Mouse (Mus musculus) ZHBTc4 (cell line): ENCODE data around the gene Ercc4.

Experiments used
- DNase-seq: peaks from one replicate; pipeline ENCODE4 v3.0.0-alpha.2; 2011; ENCODE audit warnings: low read depth, low spot score

The Ercc4 gene

DNA sequence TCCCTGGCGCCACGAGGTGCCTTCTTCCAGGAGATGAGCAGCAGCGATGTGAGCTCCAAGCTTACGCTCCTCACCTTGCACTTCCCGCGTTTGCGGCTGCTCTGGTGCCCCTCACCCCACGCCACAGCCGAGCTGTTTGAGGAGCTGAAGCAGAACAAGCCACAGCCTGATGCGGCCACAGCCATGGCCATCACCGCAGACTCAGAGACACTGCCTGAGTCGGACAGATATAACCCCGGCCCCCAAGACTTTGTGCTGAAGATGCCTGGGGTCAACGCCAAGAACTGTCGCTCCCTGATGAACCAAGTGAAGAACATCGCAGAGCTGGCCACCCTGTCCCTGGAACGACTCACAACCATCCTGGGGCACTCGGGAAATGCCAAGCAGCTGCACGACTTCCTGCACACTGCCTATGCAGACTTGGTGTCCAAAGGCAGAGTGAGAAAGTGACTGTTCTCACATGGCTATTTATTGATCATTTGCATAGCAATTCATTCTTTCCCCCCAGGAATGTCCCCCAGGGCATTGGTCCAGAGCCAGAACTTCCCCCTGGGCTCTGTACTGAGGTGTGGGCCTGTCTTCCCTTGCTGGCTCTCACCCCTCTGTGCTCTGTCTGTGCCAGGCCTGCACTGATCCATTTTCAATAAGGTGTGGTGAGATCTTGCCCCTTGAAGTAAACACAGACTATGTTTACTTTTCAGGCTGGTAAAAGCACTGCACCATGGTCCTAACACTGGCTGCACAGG, 38.5 kb downstream of the Ercc4 start:
- DNase-seq, result peak; percentile 73

DNA sequence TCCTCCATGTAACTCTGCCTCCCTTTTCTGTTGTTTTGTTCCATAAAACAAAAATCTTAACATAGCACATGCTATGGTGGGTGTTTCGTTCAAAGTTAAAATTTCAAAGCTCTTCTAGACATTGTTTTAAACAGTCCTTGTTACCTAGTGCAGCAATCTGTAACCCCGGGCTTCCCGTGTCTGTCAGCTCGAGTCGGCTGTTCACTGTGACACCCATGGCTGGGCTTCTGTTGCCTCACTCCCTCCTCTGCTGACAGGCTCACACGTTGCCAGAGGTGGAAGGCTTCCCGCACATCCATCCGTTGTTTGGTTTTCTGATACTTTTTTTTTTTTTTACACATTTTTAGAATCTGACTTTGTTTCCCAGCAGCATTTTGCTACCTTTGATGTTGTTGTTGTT, 40.5 kb downstream of the Ercc4 start:
- DNase-seq, result no peak

DNA sequence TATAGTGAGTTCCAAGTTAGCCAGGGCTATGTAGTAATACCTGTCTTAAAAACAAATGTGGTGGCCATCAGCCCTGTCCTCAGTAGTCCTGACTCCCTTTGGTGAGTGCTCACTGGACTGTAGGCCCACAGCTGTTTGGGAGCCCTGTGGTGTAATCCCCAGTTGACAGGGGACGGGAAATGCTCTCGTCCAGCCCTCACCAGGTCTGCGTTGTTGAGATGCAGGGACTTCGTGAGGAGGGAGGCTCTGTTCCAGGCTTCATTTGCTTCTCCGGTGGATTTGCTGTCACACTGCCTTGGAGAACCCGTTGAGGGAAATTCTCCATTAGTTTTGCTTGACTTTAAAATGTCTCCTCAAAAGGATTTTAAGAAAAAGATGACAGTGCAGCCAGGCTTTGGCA, 41.3 kb downstream of the Ercc4 start:
- no peak for DNase-seq

DNA sequence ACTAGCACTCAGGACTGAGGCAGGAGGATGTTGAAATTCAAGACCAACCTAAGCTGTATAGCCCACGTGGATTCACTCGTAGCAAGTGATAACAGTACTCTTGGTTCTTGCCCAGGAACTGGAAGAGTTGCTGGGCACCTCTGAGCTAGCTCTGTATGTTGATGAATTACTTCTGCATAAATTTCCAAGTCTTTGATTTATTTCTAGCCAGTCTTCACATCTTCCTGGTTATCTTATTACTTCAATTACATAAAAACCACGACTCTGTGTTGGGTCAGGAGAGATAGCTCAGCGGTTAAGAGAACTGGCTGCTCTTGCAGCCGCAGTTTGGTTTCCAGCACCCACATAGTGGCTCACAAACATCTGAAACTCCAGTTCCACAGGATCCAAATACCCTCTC, 43.0 kb downstream of the Ercc4 start:
- no peak for DNase-seq

DNA sequence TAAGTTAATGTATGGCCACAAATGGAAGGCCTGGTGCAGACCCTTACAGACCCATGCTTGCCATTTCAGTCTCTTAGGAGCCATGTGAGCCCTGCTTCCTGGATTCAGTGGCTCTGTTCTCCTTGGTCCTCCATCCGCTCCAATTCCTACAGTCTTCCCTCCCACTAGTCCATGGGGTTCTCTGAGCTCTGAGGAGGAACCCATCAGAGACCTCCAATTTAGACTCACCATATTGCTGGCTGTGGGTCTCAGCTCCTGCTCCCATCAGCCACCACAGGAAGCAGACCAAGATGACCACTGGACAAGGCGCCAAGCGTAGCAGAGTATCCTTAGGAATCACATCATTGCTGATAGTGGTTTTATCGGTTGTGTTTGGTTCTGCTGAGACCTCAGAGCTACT, 43.7 kb downstream of the Ercc4 start:
- DNase-seq, result no peak

DNA sequence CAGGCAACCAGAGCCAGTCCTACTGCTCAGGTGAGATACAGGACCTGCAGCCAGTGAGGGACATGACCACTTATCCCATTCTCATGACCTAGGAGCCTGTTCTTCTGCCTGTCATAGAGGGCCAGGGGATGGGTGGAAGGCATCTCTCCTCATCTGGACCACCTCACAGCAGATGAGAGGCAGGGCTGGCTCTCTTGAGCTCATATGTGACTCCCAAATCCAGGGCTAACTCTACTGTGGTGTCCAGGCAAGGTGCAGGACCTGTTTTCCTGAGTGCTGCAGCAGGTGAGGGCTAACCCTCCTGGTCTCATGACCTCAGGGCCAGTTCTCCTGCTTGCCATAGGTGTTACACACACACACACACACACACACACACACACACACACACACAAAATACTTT, 44.9 kb downstream of the Ercc4 start:
- no peak for DNase-seq

DNA sequence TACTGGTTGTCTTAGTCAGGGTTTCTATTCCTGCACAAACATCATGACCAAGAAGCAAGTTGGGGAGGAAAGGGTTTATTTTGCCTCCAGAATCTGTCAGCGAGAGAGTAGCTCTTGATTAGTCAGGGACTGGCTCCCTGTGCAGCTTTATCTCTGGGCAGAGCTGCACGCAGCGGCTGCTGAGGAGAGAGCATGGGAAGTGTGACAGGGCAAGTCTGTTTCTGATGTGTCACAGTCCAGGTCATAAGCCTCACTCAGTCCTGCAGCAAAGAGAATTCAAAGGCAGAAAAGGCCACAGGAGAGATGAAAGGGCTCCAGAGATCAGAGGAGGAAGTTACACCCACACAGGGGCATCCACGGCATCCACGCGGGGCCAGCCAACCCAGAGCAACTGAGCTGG, 47.8 kb downstream of the Ercc4 start:
- no peak for DNase-seq

DNA sequence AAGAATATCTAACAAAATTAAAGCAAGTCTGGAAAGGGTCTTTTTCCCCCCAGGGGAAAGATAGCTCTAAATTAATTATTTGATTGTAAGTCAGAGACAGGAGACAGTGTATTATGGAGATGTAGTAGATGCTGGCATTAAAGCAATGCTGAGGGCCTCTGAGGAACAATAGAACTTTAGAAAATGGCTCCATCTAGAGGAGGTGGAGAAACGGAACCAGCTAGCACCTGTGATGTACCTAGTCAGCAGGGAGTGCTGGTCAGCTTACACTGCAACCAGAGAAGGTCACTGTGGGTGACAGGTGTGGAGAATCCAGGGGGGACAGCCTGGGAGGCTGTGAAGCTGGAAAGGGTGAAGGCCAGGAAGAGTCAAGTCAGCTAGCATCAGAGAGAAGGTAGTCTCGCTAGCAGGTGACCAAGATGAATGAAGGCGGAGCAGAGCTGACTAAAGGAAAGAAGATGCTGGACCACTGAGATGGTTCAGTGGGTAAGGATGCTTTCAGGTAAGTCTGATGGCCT, 48.7 kb downstream of the Ercc4 start:
- DNase-seq, result no peak

DNA sequence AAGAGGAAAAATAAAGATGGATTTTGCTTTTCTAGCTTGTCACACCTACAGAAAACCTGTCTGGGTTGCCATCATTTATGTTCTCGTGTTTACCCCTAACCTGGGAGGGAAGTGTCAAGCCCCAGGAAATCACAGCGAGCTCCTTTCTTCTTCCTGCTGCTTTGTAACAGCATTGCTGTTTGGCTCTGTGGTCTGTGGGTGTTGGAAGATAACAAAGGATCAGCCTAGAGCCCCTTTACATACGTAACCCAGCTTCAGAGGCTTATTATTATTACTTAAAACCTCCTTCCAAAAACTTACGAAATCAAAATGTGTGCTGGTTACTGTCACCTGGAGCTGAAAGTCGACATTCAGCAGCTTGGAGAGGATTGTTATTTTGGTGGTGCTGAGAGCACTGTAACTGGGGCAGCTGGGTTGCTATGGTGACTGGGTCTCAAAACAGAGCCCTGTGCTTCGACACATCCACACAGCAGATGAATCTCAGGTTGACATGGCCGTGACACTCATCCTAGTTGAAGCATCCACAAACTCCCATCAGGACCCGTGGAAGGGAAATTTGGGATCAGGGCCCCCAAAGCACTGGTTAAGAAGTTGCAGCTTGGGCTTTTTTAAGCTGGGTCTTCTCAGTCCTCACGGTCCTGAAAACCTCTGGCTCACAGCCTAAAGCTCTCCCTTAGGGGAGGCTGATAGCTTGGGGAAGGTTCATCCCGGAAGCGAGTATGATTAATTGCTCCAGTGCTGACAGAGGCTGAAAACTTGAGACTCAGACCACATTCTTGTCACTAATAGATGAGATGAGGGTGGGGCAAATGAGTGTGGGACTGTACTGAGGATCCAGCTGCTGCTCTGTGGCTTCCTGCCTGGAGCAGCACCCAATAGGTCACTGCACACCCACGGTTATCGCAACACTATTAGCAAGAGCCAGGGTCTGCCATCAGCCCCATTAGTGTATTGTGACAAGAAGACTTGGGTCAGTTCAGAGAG, 49.7 kb downstream of the Ercc4 start:
- DNase-seq, result no peak

DNA sequence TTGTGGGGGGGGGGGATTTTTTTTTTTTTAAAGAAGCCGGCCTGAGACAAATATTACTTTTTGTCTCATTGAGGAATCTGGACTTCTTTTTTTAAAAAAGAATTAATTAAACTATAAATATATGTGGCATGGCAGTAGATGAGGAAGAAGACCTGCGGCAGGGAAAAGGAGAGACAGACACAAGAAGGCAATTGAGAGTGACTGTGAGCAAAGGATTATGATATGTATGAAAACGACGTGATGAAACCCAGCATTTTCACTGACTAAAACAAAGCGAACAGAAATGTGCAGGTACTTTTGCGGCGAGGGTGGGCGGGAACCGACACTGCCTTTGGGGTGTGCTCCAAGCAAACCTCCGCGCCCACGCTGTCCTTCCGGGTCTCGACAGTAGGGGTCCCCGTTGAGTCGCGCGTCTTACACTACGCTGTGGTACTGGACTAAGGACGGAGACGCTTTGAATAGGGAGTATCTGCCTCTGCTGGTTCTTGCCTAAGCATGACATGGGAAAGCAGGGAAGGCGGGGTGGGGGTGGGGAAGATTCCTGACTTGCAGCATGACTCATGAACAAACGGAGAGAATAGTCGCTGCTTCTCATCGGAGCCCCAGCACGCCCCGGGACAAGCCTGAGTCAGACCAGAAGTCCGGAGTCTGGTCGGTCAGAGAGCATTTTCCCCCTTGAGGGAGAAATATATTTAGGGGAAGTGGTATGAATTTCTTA, 50.6 kb downstream of the Ercc4 start:
- DNase-seq, result peak; percentile 98

DNA sequence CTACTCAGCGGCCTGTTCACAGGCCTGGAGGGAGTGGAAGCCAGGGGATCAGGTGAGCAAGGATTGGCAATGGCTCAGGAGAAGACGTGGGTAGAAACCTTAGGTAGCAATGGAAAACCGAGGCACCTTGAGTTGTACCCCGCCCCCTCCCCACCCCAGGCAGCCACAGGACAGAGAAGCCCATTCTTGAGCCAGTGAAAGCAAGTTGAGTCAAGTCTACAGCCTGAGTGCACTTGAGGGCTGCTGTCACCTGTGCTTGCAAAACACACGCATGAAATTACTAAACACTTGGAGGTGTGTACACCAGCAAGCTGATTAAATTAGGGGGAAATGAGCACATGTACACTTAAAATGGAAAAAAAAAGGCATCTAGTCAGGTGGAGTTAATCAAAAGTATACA, 52.0 kb downstream of the Ercc4 start:
- DNase-seq, result no peak

DNA sequence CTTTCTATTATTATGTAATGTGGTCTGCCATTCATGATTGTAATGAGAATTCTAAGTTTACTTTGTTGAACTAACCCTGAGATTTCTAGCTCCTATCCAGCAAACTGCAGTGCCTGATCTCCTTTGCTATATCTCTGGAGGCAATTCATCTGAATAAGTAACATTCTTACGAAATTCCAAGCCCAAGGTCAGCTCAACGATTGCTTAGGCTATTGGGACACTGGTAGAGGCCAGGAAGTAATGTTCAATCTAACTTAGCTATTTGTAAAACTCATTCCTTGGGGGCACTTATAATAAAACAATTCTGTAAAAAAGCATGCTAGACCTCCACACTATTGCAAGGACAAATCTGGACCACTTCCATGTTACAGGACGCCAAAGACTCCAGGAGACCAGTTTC, 58.2 kb downstream of the Ercc4 start:
- no peak for DNase-seq

DNA sequence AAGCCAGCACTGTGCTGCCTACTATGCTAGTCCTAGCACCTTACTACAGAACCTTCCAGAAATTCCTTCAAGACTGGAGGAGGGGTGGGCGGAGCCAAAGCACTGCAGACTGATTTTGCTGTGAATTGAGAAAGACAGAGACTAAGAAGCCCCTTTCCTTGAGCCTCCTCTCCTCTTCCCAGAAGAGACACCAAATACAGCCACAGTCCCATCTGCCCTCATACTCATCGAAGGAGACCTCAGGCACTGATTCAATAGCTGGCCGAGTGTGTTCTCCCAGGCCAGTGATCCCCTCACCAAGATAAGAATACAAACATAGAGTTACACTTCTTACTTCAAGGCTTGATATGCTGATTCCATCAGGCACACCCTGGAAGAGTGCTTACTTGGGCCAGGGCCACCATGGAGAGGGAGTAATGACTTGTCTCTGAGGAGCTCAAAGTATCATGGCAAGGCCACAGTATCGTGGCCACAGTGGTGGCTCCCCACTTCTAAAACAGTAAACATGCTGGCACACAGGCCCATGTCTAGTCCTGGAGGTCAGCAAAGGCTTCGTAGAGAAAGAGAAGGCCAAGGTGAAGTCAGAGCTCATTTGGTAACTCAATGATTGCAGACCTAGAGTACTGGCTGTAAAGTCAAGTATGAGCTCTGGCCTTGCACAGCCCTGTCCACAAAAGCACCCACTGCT, 63.7 kb downstream of the Ercc4 start:
- no peak for DNase-seq

DNA sequence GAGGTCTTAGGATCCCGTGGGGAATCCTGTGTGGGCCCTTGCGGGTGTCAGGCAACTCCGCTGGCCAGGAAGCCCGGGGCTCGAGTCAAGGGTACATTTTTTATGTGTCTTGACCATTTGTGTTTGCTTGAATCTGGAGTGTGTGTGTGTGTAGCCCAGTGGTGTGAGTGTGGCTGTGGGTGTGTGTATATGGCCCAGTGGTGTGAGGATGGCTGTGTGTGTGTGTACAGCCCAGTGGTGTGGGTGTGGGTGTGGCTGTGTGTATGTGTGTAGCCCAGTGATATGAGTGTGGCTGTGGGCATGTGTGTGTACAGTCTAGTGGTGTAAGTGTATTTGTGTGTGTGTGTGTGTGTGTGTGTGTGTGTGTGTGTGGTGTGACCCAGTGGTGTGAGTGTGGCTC, 73.0 kb downstream of the Ercc4 start:
- DNase-seq, result no peak

DNA sequence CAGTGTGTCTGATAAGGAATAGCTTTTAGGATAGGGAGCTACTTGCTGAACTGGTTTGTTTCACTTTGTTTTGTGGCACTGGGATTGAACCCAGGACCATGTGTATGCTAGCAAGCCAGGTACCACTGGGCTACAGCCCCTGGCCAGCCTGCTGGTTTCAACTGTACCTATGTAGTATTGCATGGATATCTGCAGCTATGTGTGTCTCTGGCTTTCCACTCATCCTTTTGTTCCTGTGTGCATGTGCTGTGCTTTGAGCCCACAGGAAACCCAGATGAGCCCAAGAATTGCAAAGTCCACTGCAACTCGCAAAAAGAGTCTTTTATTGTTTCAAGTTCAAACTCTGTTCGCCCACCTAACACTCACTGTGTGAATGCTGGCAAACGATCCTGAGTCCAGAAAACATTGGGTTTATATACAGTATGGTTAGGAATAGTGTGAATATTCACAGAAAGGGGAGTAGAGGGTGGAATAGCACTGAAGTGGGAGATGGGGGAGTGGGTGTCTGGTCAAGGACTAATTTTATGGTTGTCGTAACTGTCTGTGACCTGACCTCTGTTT, 73.8 kb downstream of the Ercc4 start:
- no peak for DNase-seq

DNA sequence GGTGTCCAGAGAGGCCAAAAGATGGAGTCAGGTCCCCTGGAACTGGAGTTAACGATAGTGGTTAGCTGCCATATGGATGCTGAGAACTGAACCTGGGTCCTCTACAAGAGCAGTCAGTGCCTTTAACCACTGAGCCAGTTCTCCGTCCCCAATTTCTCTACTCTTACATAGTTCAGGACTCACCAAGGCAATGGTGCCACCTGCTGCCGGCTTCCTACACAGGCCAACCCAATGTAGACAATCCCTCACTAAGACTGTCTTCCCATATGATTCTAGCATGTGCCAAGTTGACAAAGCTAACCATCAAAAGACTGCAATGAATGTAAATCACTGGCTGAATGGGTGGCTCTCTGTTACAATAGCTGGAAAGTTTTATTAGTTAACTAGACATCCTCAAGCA, 74.9 kb downstream of the Ercc4 start:
- DNase-seq, result no peak

DNA sequence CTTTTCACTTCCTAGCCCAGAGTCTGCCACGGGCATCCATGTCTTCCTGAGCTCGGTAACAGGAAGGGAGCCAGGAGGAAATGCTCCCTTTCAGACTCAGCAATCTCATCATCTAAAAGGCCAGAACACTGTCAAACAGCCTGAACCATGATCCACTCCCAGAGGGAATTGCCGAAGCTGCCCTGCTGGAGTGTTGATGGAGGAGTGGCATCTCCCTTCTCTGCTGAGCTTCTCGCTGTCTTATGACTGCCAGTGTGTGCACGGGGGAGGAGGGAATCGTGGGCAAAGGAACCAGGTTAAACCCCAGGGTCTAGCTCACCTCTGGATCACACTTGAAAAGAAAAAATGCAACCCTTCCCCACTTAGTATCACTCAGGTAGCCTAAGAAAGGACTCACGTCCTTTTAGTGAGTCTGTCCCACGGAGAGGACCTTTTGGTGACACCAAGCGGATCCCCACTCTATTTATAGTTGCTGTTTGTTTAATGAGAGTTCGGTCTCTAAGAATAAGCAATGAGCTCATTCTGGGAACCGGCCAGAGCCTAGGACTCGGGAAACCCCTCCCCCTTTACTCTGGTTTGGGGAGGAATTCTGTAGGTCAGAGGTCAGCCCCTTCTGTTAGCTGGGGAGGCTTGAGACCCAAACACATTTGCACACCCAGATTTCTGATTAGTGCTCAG, 80.1 kb downstream of the Ercc4 start:
- no peak for DNase-seq

DNA sequence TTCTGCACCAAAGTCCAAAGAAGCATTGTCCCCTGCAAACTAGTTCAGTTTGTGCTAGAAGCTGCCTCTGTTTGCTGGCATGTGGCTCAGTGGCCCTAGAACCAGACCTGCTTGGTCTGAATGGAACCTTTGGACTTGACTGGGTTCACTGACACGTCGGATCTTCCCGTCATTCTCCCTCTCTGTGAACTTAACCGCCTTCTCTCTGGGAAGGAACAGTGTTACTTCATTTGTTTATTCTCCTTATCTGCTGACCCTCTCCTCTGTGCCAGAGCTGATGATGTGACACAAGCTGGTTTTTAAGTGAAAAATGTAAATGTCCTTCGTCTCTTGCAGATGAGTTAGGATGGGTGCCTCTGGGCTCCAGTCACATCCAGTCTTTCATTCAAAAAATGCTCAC, 81.0 kb downstream of the Ercc4 start:
- DNase-seq, result no peak

DNA sequence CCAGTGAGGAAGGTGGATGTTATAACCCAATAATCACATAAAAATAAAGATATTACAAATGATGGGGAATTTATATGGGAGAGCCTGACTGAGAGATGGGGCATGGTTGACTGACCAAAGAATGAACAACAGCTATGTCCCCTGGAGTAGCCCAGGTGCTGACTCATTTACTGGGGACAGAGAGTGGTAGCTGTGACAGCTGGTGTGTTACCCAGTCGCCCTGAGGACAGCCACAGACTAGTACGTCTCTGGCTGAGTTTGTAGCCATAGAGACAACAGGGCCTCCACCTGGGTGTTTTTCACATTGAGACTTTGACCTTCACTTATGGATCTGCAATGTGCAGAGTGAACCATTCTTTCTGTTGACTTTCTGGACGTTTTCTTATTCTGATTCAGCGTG, 81.7 kb downstream of the Ercc4 start:
- no peak for DNase-seq

DNA sequence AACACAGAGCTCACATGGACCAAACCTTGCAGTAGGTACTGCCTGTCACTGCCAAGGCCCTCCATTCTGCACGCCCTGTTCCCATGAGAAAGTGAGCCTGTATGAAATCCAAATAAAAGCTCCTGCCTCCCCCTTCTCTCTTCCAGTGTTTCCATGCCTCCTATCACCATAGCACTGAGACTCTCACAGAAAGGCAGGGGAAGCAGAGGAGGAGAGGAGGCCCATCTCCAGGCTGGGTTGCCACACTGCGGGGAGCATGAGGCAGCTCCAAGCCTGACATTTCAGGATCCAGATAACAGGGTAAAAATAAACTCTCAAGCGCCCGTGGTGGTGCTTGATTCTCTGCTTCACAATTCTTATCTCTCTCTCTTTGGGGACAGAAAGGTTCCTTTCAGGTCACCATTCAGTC, 84.2 kb downstream of the Ercc4 start:
- no peak for DNase-seq

DNA sequence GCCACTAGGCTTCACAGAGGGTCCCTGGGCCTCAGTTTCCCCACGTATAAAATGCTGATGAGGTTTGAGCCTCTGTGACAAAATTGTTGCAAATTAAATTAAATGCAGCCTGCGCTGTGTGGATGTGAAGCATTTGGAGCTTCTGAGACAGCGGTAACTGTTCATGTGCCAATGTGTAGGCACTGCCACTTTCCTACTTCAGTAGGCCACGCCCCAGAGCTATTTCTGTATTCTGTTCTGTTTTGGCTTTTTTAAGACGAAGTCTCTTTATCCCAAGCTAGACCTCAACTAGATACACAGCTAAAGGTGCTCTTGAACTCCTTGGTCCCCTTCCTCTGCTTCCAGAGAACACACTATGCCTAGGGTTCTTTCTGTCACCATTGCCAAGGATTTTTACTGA, 85.4 kb downstream of the Ercc4 start:
- DNase-seq, result no peak
